33 mouse cellular contexts compared by ENCODE assay signal in genomic region chr11:85892771-85893170, GRCm38 (mm10). TPM values are rescaled to one million over a fixed set of nuclear protein-coding genes. Genes with fewer than 3 reads are reported as not detected.
DNase-seq lines count a peak whose midpoint lies in the region; ATAC-seq and TF ChIP-seq lines count a peak whose summit lies in the region.
"Had no signal": no experiment of that assay in that cellular context is flagged by ENCODE, and none has a peak within 500 bp of the region (broad histone marks: within the 10 kb centered on the region; RNA-seq: fewer than 3 reads in every experiment).

No protein-coding gene starts in this region.

- peak overlapping the region; percentile 98 for H3K9ac ChIP-seq in lung, embryonic 14.5 days
- H3K9ac ChIP-seq in CH12.LX (ENCODE audit: insufficient read depth, low read depth), result no peak overlapping the region
- H3K9ac ChIP-seq in limb, embryonic 14.5 days (ENCODE audit: low read depth, low read length, severe bottlenecking), result 0 out of 2 replicates have a peak overlapping the region, but pooled peaks have one; percentile 21
- H3K9ac ChIP-seq: embryonic facial prominence, embryonic 12.5 days; forebrain, embryonic 12.5 days; heart, embryonic 13.5 days; hindbrain, embryonic 13.5 days; liver, postnatal 0 days; neural tube, embryonic 15.5 days had no signal

- H3K4me2 ChIP-seq in lung, embryonic 14.5 days, result peak overlapping the region; percentile 81
- no peak overlapping the region for H3K4me2 ChIP-seq in CH12.LX (ENCODE audit: insufficient read depth, low read depth, poor library complexity, severe bottlenecking)
- H3K4me2 ChIP-seq in limb, embryonic 14.5 days (replicated peaks; ENCODE audit: low read depth, low read length, severe bottlenecking), result peak overlapping the region; percentile 73; the same call in 1 of the 2 replicates
- H3K4me2 ChIP-seq: embryonic facial prominence, embryonic 12.5 days; forebrain, embryonic 12.5 days; heart, embryonic 13.5 days; hindbrain, embryonic 13.5 days; liver, embryonic 11.5 days; neural tube, embryonic 15.5 days had no signal

- H3K79me2 ChIP-seq in CH12.LX (replicated peaks; ENCODE audit: control insufficient read depth, extremely low read depth, insufficient read depth, poor library complexity, severe bottlenecking), result no peaks in the 10 kb centered on the region

- peak overlapping the region; percentile 97 for H3K27ac ChIP-seq in lung, embryonic 14.5 days (ENCODE audit: low read depth)
- no peak overlapping the region for H3K27ac ChIP-seq in CH12.LX (ENCODE audit: insufficient read depth, low read depth)
- H3K27ac ChIP-seq in limb, embryonic 14.5 days (replicated peaks; ENCODE audit: low read depth, low read length), result no peak overlapping the region
- H3K27ac ChIP-seq: embryonic facial prominence, embryonic 12.5 days; forebrain, embryonic 12.5 days; heart, adult 2 months; heart, embryonic 13.5 days; hindbrain, embryonic 13.5 days; neural tube, embryonic 15.5 days had no signal

- H3K4me1 ChIP-seq in lung, embryonic 14.5 days (ENCODE audit: insufficient read depth), result peaks cover 9% of the 10 kb centered on the region; the same call in 1 of the 2 replicates
- peaks cover 20 to 37% of the 10 kb centered on the region in 2 experiments for H3K4me1 ChIP-seq in CH12.LX (ENCODE audit: control insufficient read depth in 1 of 2, insufficient read depth in 2 of 2)
- H3K4me1 ChIP-seq in limb, embryonic 14.5 days (ENCODE audit: control insufficient read depth, insufficient read depth, low read length), result peaks cover 45% of the 10 kb centered on the region

- no peak for TF ChIP-seq POLR2A in CH12.LX (IDR thresholded peaks at IDR 0.05; ENCODE audit: low read depth, low read length)
- no peak for TF ChIP-seq POLR2A in brain, embryonic 14.5 days (IDR thresholded peaks at IDR 0.05; ENCODE audit: borderline replicate concordance, extremely low read depth, insufficient read depth, insufficient read length, poor library complexity, severe bottlenecking)
- no peak for TF ChIP-seq POLR2A in limb, embryonic 14.5 days (IDR thresholded peaks at IDR 0.05; ENCODE audit: borderline replicate concordance, extremely low read depth, insufficient read depth, insufficient read length)

- no peak for TF ChIP-seq RAD21 in CH12.LX (IDR thresholded peaks at IDR 0.05; ENCODE audit: low read depth, low read length)

- peaks cover 56% of the 10 kb centered on the region for H3K27me3 ChIP-seq in lung, embryonic 14.5 days (ENCODE audit: insufficient read depth, low read length)
- H3K27me3 ChIP-seq in CH12.LX (replicated peaks), result peaks cover 2% of the 10 kb centered on the region
- peaks cover 43% of the 10 kb centered on the region for H3K27me3 ChIP-seq in limb, embryonic 14.5 days (ENCODE audit: control insufficient read depth, insufficient read depth, low read length)

- TF ChIP-seq CTCF in lung, embryonic 14.5 days (IDR thresholded peaks at IDR 0.05; ENCODE audit: low read depth), result no peak
- TF ChIP-seq CTCF in CH12.LX (conservative IDR thresholded peaks at IDR 0.05 in 1 of 2, IDR thresholded peaks at IDR 0.05 in 1 of 2; ENCODE audit: low read depth in 2 of 2, low read length in 2 of 2), result no peak
- no peak for TF ChIP-seq CTCF in brain, embryonic 14.5 days (IDR thresholded peaks at IDR 0.05; ENCODE audit: borderline replicate concordance, extremely low read depth, insufficient read depth, insufficient read length)

- no peaks in the 10 kb centered on the region for H3K9me3 ChIP-seq in lung, embryonic 14.5 days (ENCODE audit: low read depth, low read length)
- H3K9me3 ChIP-seq in CH12.LX (replicated peaks; ENCODE audit: low read length), result no peaks in the 10 kb centered on the region
- no peaks in the 10 kb centered on the region for H3K9me3 ChIP-seq in limb, embryonic 14.5 days (ENCODE audit: control insufficient read depth, low read length)
- H3K9me3 ChIP-seq: embryonic facial prominence, embryonic 12.5 days; forebrain, embryonic 12.5 days; heart, embryonic 13.5 days; hindbrain, embryonic 13.5 days; neural tube, embryonic 15.5 days had no signal

- peaks cover 26% of the 10 kb centered on the region for H3K36me3 ChIP-seq in lung, embryonic 14.5 days (ENCODE audit: insufficient read depth)
- no peaks in the 10 kb centered on the region for H3K36me3 ChIP-seq in CH12.LX (replicated peaks in 1 of 2; ENCODE audit: control insufficient read depth in 1 of 2, insufficient read depth in 1 of 2, low read length in 1 of 2)
- no peaks in the 10 kb centered on the region; the same call in 1 of the 2 replicates for H3K36me3 ChIP-seq in limb, embryonic 14.5 days (ENCODE audit: control insufficient read depth, insufficient read depth, low read length)
- H3K36me3 ChIP-seq: embryonic facial prominence, embryonic 12.5 days; forebrain, embryonic 12.5 days; heart, embryonic 13.5 days; hindbrain, embryonic 13.5 days; neural tube, embryonic 15.5 days had no signal

- peak overlapping the region; percentile 67 for H3K4me3 ChIP-seq in lung, embryonic 14.5 days (ENCODE audit: low read depth, low read length)
- no peak overlapping the region for H3K4me3 ChIP-seq in CH12.LX (replicated peaks in 1 of 3; ENCODE audit: low read depth in 2 of 3, low read length in 2 of 3, poor library complexity in 1 of 3)
- peak overlapping the region; percentile 59 for H3K4me3 ChIP-seq in limb, embryonic 14.5 days (replicated peaks; ENCODE audit: low read length)
- H3K4me3 ChIP-seq: embryonic facial prominence, embryonic 12.5 days; forebrain, embryonic 12.5 days; heart, adult 2 months; heart, embryonic 13.5 days; hindbrain, embryonic 13.5 days; megakaryocyte, embryonic 14.5 days; neural tube, embryonic 15.5 days had no signal

- dilution Hi-C loops in CH12.LX (cut with MboI; ENCODE audit: extremely low pct_ligation_motif_present, extremely low pct_unique_long_range_greater_than_20kb, low sequenced_read_pairs), result no loop called here

- TF ChIP-seq EP300 in CH12.LX (IDR thresholded peaks at IDR 0.05; ENCODE audit: low read length), result no peak; the same call in 1 of the 2 replicates

- in situ Hi-C loops in CH12.LX (cut with MboI; ENCODE audit: low pct_ligation_motif_present, low pct_unique_long_range_greater_than_20kb, low sequenced_read_pairs), result no loop called here

- peak; percentile 49 for DNase-seq in lung, embryonic 14.5 days
- no peak for DNase-seq in lung, postnatal 4 days
- no peak for DNase-seq in CH12.LX (ENCODE audit: extremely low read depth)
- DNase-seq in brain, embryonic 14.5 days (ENCODE audit: low read depth), result peak; percentile 3
- no peak for DNase-seq in limb, embryonic 14.5 days (ENCODE audit: low spot score)
- no peak for DNase-seq in kidney, postnatal 25 days
- DNase-seq: adrenal gland, postnatal 14 days; cerebellum, adult 8-10 months; cerebellum, postnatal 36 days; gastrocnemius, postnatal 36 days; heart, adult 2 months; heart, postnatal 14 days; kidney, adult 8-10 months; kidney, postnatal 10 days; layer of hippocampus, postnatal 36 days; liver, postnatal 0 days; right cerebral cortex, adult 18-20 months; right cerebral cortex, postnatal 4 days; thymus, postnatal 14 days had no signal

- WGBS in lung, embryonic 14.5 days, result 6% methylated on average over 6 of the region's 6 CpGs
- WGBS in limb, embryonic 14.5 days, result 16% methylated on average over 6 of the region's 6 CpGs

- ATAC-seq in lung, embryonic 14.5 days (ENCODE audit: insufficient read depth), result no peak
- no peak for ATAC-seq in limb, embryonic 14.5 days (ENCODE audit: low FRiP score, low read depth)
- no peak for ATAC-seq in erythroid progenitor cell, adult 5-6 weeks (replicated peaks; ENCODE audit: low FRiP score, poor library complexity, severe bottlenecking)
- ATAC-seq: liver, postnatal 0 days had no signal

TF ChIP-seq in CH12.LX, 34 proteins besides CTCF, POLR2A, EP300 and RAD21:
- TF ChIP-seq IRF4 (IDR thresholded peaks at IDR 0.05; ENCODE audit: low read depth, low read length) (0 out of 2 replicates have a peak, but pooled peaks have one; percentile 36), HCFC1 (IDR thresholded peaks at IDR 0.05; ENCODE audit: low read depth, low read length) (no peak), UBTF (IDR thresholded peaks at IDR 0.05; ENCODE audit: low read depth, low read length) (no peak)

RNA-seq across cellular contexts. Expression of gene Tbx4, which starts 6.5 kb away (rescaled TPM):
- polyA plus RNA-seq in lung, embryonic 14.5 days (2014; fragmentation: Nextera tagmentation; extraction: Ambion mirVana), result 67.9 and 73.4 TPM in 2 replicates
- total RNA-seq in CH12.LX (2012; rRNA removed) (not detected in 2 replicates), CH12.LX (2014; rRNA removed) (not detected in 2 replicates)
- polyA plus RNA-seq in CH12.LX (2012; ENCODE audit: insufficient read length, low read depth), result not detected in 2 replicates
- polyA plus RNA-seq in brain, embryonic 14.5 days (2012; rRNA removed), result 0.33 and 0.42 TPM in 2 replicates
- 37.5 and 52.7 TPM in 2 replicates for polyA plus RNA-seq in limb, embryonic 14.5 days (2012; rRNA removed)
- polyA plus RNA-seq in limb, embryonic 14.5 days (2014; fragmentation: Nextera tagmentation; extraction: Ambion mirVana), result 15.5 and 20.0 TPM in 2 replicates
- not detected in 2 replicates for total RNA-seq in erythroid progenitor cell, adult 5-6 weeks (2015; ENCODE audit: low replicate concordance)
- total RNA-seq in erythroid progenitor cell, adult 5-6 weeks (2017; ENCODE audit: low replicate concordance), result not detected in 2 replicates
- total RNA-seq: adrenal gland, postnatal 14 days; heart, adult 2 months had no signal
- polyA plus RNA-seq: intestine, embryonic 14.5 days; liver, postnatal 0 days; stomach, embryonic 14.5 days had no signal

RNA-seq across cellular contexts. Expression of gene Gm11444, which starts 42.6 kb away (rescaled TPM):
- polyA plus RNA-seq in lung, embryonic 14.5 days (2014; fragmentation: Nextera tagmentation; extraction: Ambion mirVana), result not detected in 2 replicates
- total RNA-seq in CH12.LX (2012; rRNA removed) (not detected in 2 replicates), CH12.LX (2014; rRNA removed) (not detected in 2 replicates)
- not detected in 2 replicates for polyA plus RNA-seq in CH12.LX (2012; ENCODE audit: insufficient read length, low read depth)
- polyA plus RNA-seq in brain, embryonic 14.5 days (2012; rRNA removed), result not detected in 2 replicates
- polyA plus RNA-seq in limb, embryonic 14.5 days (2012; rRNA removed), result not detected in 2 replicates
- polyA plus RNA-seq in limb, embryonic 14.5 days (2014; fragmentation: Nextera tagmentation; extraction: Ambion mirVana), result not detected in 2 replicates
- not detected in 2 replicates for total RNA-seq in erythroid progenitor cell, adult 5-6 weeks (2015; ENCODE audit: low replicate concordance)
- total RNA-seq in erythroid progenitor cell, adult 5-6 weeks (2017; ENCODE audit: low replicate concordance), result not detected in 2 replicates
- total RNA-seq: adrenal gland, postnatal 14 days; gastrocnemius, adult 18-20 months; gastrocnemius, postnatal 36 days; heart, adult 2 months; heart, postnatal 14 days; layer of hippocampus, adult 18-20 months; layer of hippocampus, postnatal 36 days; left cerebral cortex, postnatal 10 days had no signal
- polyA plus RNA-seq: C2C12; embryonic facial prominence, embryonic 12.5 days; forebrain, embryonic 12.5 days; heart, adult 2 months; heart, embryonic 13.5 days; hindbrain, embryonic 13.5 days; intestine, embryonic 14.5 days; liver, embryonic 11.5 days; liver, postnatal 0 days; neural tube, embryonic 15.5 days; stomach, embryonic 14.5 days had no signal

Comparison
In these comparisons a context has a peak if more than half of its experiments do, and no peak if none do; other contexts are left out.
1. DNase-seq: peak in lung, embryonic 14.5 days (single experiment) and brain, embryonic 14.5 days (single experiment); none in lung, postnatal 4 days (0 of 2), CH12.LX (single experiment), limb, embryonic 14.5 days (single experiment) and kidney, postnatal 25 days (0 of 2).
2. H3K4me3 ChIP-seq: peak in lung, embryonic 14.5 days (single experiment) and limb, embryonic 14.5 days (single experiment); none in CH12.LX (0 of 3).
3. RNA of gene Tbx4, which starts 6.5 kb away (polyA plus RNA-seq): 67.9 to 73.4 TPM in lung, embryonic 14.5 days and 15.5 to 52.7 TPM in limb, embryonic 14.5 days; 0.33 to 0.42 TPM in brain, embryonic 14.5 days and not detected in CH12.LX; every median in the first group is over 10 times any median in the second.